Mouse (Mus musculus) ES-E14 (cell line): ENCODE measurements around the gene Kcnh1.

ENCODE experiments used
- CHD2 ChIP-seq: IDR thresholded peaks from 2 replicates; pipeline ENCODE4 v1.6.1; 2014; ENCODE audit warnings: mild to moderate bottlenecking, low read depth, low read length, inconsistent platforms
- HCFC1 ChIP-seq: IDR thresholded peaks from 2 replicates; pipeline ENCODE4 v1.6.1; 2012; ENCODE audit warnings: low read length, inconsistent platforms, borderline replicate concordance; ENCODE audit not compliant: insufficient read depth
- MAFK ChIP-seq: IDR thresholded peaks from 2 replicates; pipeline ENCODE4 v1.6.1; 2014; ENCODE audit warnings: mild to moderate bottlenecking, low read depth, low read length, inconsistent platforms; ENCODE audit not compliant: insufficient read depth
- ZC3H11A ChIP-seq: IDR thresholded peaks from 2 replicates; pipeline ENCODE4 v1.6.1; 2012; ENCODE audit warnings: low read depth, mild to moderate bottlenecking, inconsistent platforms, low read length, borderline replicate concordance
- ZNF384 ChIP-seq: IDR thresholded peaks from 2 replicates; pipeline ENCODE4 v1.6.1; 2012; ENCODE audit warnings: low read depth, low read length, inconsistent platforms

DNA sequence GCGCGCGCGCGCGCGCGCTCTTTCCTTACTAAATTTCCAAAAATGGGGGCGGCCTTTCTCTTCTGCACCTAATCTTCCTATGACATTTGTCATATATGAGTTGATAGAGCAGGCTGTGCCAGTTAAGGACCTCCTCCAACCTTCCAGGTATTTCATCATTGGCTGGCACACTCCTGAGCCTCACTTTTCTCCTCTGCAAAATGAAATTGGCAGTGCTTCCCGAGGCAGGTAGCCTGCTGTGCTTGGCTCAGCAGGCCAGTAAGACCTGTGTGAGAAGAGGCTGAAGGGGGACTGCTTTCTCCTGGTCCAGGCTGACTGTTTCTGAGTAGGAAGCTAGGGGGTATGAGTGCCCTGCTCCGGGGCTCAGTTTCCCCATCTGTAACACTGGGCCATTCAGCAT lies 297.0 kb downstream of the Kcnh1 start:
- no peak for TF ChIP-seq ZNF384
- no peak for TF ChIP-seq CHD2
- TF ChIP-seq HCFC1: no peak
- TF ChIP-seq ZC3H11A: no peak
- TF ChIP-seq MAFK: no peak
